Mouse (Mus musculus) bone marrow, adult 2 months (tissue): ENCODE measurements around the gene Pls1.

ENCODE experiments used
- CTCF ChIP-seq: fragments of 200-500 bp; IDR thresholded peaks from 2 replicates; pipeline ENCODE4 v1.5.1; 2011; ENCODE audit warnings: low read length, control low read depth; ENCODE audit not compliant: control insufficient read depth, insufficient read depth
- POLR2A ChIP-seq: fragments of 200-500 bp; IDR thresholded peaks from 2 replicates; pipeline ENCODE4 v1.6.1; 2011; ENCODE audit warnings: low read depth, mild to moderate bottlenecking, control low read depth, low read length, borderline replicate concordance; ENCODE audit not compliant: control insufficient read depth

DNA sequence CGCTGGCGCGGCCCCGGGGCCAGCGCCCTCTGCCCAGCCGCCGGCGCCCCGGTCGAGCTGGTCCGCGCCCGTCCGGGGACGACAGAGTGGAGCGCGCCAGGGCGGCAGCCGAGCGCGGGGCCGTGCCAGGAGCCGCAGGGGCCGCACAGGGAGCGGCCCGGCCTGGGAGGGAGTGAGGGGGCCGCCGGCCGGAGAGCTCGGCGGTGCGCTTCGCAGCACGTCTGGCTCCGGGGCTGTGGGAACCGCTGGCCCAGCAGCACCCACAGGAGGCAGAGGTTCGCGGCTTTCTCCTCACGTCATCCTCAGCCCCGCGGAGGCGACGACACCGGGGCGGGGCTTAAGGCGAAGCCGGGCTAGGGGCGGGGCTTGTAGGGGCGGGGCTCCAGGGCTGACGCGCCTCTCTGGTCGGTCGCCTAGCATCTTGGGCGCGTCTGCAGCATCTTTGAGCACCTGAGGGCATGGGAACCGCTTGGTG lies 95.0 kb downstream of the Pls1 start, which contains the start of gene Trpc1:
- TF ChIP-seq CTCF (no peak), POLR2A (no peak)
